Mouse (Mus musculus): ENCODE results near the gene Gm21860. TPM values are rescaled to one million over a fixed set of nuclear protein-coding genes. Genes with fewer than 3 reads are reported as not detected.
"Not testable (repeated sequence)": the region's sequence is repeated elsewhere in the genome, so short reads cannot be mapped to it uniquely, and the experiment has no call there.

Gene Gm21860
- polyA plus RNA-seq, 1 experiment from 2014 or later, result not detected

DNA sequence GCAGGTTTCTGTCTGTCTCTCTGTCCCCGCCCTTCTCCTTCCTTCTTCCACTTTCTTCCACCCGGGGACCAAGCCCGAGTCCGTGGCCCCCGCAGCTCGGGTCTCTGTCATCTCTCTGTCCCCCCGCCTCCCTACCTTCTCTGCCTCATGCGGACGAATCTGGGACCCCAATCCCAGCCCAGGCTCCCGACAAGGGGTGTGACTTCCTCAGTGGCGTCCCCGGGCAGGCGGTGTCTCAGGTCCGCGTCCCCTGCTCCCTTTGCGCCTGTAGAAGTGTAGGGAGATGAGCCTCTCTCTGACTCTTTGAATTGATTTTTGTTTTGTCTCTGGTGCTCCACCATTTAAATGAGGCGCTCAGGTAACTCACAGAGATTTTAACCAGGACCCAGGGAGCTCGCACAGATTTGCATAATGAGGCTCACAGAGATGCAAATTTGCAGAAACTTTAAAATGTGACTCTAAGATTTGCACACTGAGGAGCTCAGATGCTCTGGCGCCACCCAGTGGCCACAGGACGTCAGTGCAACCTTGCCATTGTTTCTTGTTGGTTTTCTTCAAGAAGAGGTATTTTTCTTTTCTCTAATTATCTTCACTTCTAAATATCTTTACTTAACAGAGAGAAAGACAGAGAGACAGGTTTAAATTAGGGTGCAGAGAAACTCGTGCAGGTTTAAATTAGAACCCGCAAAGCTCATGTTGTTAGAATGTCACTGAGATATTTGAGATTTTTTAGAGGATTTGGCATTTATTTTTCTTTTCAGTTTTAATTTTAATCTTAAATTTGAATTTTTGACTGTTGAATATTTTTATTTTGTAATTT lies 35.8 kb downstream of the Gm21860 start:
- H3K27me3 ChIP-seq (replicated peaks; ENCODE audit: control insufficient read depth, insufficient read depth, low read length); H3K4me2 ChIP-seq; H3K4me3 ChIP-seq (ENCODE audit: low read depth, low read length); H3K36me3 ChIP-seq (ENCODE audit: control insufficient read depth, insufficient read depth, low read length); H3K27ac ChIP-seq (ENCODE audit: low read depth, low read length); DNase-seq (ENCODE audit: low spot score); H3K4me1 ChIP-seq (replicated peaks; ENCODE audit: control insufficient read depth, insufficient read depth, low read length); H3K9me3 ChIP-seq (ENCODE audit: control insufficient read depth, low read length); H3K9ac ChIP-seq (ENCODE audit: low read depth, low read length): not testable (repeated sequence)
- WGBS, result 78% methylated on average over 18 of the region's 22 CpGs
- ATAC-seq (replicated peaks; ENCODE audit: low FRiP score), result peak; percentile 88

DNA sequence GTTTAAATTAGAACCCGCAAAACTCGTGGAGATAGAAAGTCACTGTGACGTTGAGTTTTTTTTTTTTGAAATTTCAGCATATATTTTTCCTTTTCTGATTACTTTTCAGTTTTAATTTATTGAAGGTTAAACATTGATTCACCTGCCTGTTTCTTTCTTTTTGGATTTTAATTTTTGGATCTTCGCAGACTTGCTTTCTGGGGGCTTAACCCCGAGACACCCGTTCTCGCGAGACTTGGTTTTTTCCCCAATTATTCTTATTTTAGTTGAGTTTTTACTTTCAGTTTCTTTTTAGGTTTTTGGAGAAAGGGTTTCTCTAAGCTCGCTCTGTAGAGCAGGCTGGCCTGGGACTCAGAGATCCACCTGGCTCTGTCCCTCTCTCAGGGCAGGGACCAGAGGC lies 36.6 kb downstream of the Gm21860 start:
- not testable (repeated sequence) for H3K27ac ChIP-seq (ENCODE audit: low read depth, low read length); H3K9me3 ChIP-seq (ENCODE audit: control insufficient read depth, low read length); DNase-seq (ENCODE audit: low spot score); H3K4me2 ChIP-seq; H3K9ac ChIP-seq (ENCODE audit: low read depth, low read length); H3K4me1 ChIP-seq (replicated peaks; ENCODE audit: control insufficient read depth, insufficient read depth, low read length); H3K4me3 ChIP-seq (ENCODE audit: low read depth, low read length); H3K36me3 ChIP-seq (ENCODE audit: control insufficient read depth, insufficient read depth, low read length); ATAC-seq (replicated peaks; ENCODE audit: low FRiP score); H3K27me3 ChIP-seq (replicated peaks; ENCODE audit: control insufficient read depth, insufficient read depth, low read length)
- 81% methylated on average over 9 of the region's 9 CpGs for WGBS

DNA sequence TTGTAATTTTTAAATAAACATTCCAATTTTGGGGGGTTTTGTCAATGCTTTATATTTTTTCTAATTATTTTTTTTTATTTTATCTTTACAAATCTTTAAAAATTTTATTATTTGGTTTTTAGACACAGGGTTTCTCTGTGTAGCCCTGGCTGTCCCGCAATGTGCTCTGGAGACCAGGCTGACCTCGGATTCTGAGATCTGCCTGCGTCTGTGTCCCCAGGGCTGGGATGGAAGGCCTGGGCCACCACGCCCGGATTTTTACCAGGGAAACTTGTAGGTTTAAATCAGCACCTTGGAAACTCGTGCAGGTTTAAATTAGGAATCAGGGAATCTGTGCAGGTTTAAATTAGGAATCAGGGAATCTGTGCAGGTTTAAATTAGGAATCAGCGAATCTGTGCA lies 37.1 kb downstream of the Gm21860 start:
- not testable (repeated sequence) for H3K4me2 ChIP-seq; H3K27me3 ChIP-seq (replicated peaks; ENCODE audit: control insufficient read depth, insufficient read depth, low read length); H3K36me3 ChIP-seq (ENCODE audit: control insufficient read depth, insufficient read depth, low read length); H3K4me1 ChIP-seq (replicated peaks; ENCODE audit: control insufficient read depth, insufficient read depth, low read length); H3K27ac ChIP-seq (ENCODE audit: low read depth, low read length); ATAC-seq (replicated peaks; ENCODE audit: low FRiP score); DNase-seq (ENCODE audit: low spot score); H3K4me3 ChIP-seq (ENCODE audit: low read depth, low read length); H3K9me3 ChIP-seq (ENCODE audit: control insufficient read depth, low read length); H3K9ac ChIP-seq (ENCODE audit: low read depth, low read length)
- 71% methylated on average over 7 of the region's 7 CpGs for WGBS

Other genes starting within 250 kb of the Gm21860 start
- gene Gm47283, start 29.9 kb upstream of the Gm21860 start, polyA plus RNA-seq (2014; fragmentation: Nextera tagmentation; extraction: Ambion mirVana), result not detected in 2 replicates
- not detected in 2 replicates for gene Gm21748, start 84.4 kb upstream of the Gm21860 start, polyA plus RNA-seq (2014; fragmentation: Nextera tagmentation; extraction: Ambion mirVana)

Data from liver, embryonic 11.5 days (tissue).